Mouse (Mus musculus): ENCODE data around the gene H1foo. TPM values are rescaled to one million over a fixed set of nuclear protein-coding genes. Genes with fewer than 3 reads are reported as not detected.

H1foo gene
- polyA plus RNA-seq, 1 experiment from 2014 or later, result not detected

DNA sequence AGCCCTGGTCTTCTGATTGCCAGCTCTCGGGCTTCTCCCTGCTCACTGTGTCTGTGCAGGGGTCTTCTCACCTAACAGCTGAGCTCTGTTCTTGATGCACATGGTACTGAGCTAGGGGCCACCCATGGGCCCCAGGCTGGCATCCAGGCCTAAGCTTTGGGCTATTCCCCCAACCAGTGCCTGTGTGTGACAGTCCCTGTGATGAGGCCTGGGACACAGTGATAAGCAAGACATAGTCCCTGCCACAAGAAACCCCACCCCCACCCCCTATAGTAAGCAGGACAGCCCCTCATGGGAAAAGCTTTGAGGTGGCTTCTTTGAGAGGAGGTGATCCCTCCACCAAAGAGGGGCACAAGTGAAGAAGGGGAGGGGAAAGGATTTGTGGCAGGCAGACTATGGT, 26.1 kb upstream of the H1foo start:
- H3K27ac ChIP-seq (ENCODE audit: low read depth, low read length), result no peak overlapping the region
- WGBS, result 73% methylated on average over 1 of the region's 1 CpGs
- H3K36me3 ChIP-seq (ENCODE audit: control insufficient read depth, insufficient read depth, low read length), result no peaks in the 10 kb centered on the region
- H3K9ac ChIP-seq (ENCODE audit: low read length), result no peak overlapping the region
- ATAC-seq (ENCODE audit: low FRiP score) (no peak), DNase-seq (ENCODE audit: low spot score, missing footprints) (no peak)
- H3K9me3 ChIP-seq (ENCODE audit: control insufficient read depth, low read length), result no peaks in the 10 kb centered on the region
- no peaks in the 10 kb centered on the region for H3K4me1 ChIP-seq (ENCODE audit: control insufficient read depth, insufficient read depth, low read length)
- H3K4me3 ChIP-seq (ENCODE audit: low read depth, low read length), result no peak overlapping the region
- no peaks in the 10 kb centered on the region for H3K27me3 ChIP-seq (ENCODE audit: control insufficient read depth, insufficient read depth, low read length)
- H3K4me2 ChIP-seq, result no peak overlapping the region

DNA sequence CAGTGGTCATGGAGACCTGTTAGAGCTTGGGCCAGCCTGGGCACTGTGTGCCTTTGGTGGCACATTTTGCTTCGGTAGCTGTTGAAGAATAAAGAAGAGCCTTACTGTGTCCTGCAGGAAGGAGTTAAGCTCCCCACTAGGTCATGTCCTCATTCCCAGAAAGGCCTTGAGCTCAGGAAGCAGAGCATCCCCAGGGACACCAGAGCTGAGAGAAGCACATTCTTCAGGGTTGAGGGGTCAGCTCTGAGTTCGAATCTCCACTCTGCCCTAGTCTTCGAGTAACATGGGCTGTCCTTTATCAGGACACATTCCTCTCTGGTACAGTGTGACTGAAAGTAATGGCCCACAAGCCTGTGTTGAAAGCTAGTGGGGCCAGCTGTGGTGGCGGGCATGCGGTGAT, 24.9 kb upstream of the H1foo start:
- Histone ChIP-seq H3K36me3 (ENCODE audit: control insufficient read depth, insufficient read depth, low read length) (no peaks in the 10 kb centered on the region), H3K27me3 (ENCODE audit: control insufficient read depth, insufficient read depth, low read length) (no peaks in the 10 kb centered on the region), H3K4me3 (ENCODE audit: low read depth, low read length) (no peak overlapping the region), H3K9ac (ENCODE audit: low read length) (no peak overlapping the region), H3K4me1 (ENCODE audit: control insufficient read depth, insufficient read depth, low read length) (no peaks in the 10 kb centered on the region), H3K27ac (ENCODE audit: low read depth, low read length) (no peak overlapping the region), H3K9me3 (ENCODE audit: control insufficient read depth, low read length) (no peaks in the 10 kb centered on the region), H3K4me2 (no peak overlapping the region)
- ATAC-seq (ENCODE audit: low FRiP score), result no peak
- DNase-seq (ENCODE audit: low spot score, missing footprints), result no peak
- WGBS, result 84% methylated on average over 5 of the region's 5 CpGs

DNA sequence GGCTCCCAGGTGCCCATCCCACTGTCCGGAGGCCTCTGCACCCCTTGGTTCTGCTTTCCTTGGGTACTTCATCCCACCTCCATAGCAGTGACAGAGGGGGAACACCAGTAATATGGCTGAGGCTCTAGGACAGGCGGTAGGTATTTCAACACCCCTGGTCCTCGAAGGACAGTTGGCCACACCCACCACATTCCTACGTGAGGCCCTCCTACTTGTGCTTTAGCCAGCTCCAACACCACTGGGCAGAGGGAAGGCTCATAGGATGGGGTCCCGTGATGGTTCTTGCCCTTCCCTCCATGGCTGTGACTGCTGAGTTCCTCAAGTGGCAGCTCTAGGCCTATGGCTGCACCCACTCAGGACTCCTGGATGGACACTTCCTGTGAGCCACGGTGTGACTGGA, 19.9 kb upstream of the H1foo start:
- no peak for DNase-seq (ENCODE audit: low spot score, missing footprints)
- ATAC-seq (ENCODE audit: low FRiP score), result no peak
- 53% methylated on average over 6 of the region's 6 CpGs for WGBS
- no peak overlapping the region for H3K4me2 ChIP-seq
- H3K4me3 ChIP-seq (ENCODE audit: low read depth, low read length), result no peak overlapping the region
- no peak overlapping the region for H3K27ac ChIP-seq (ENCODE audit: low read depth, low read length)
- H3K27me3 ChIP-seq (ENCODE audit: control insufficient read depth, insufficient read depth, low read length), result no peaks in the 10 kb centered on the region
- H3K9ac ChIP-seq (ENCODE audit: low read length), result no peak overlapping the region
- no peaks in the 10 kb centered on the region for H3K4me1 ChIP-seq (ENCODE audit: control insufficient read depth, insufficient read depth, low read length)
- no peaks in the 10 kb centered on the region for H3K9me3 ChIP-seq (ENCODE audit: control insufficient read depth, low read length)
- no peaks in the 10 kb centered on the region for H3K36me3 ChIP-seq (ENCODE audit: control insufficient read depth, insufficient read depth, low read length)

DNA sequence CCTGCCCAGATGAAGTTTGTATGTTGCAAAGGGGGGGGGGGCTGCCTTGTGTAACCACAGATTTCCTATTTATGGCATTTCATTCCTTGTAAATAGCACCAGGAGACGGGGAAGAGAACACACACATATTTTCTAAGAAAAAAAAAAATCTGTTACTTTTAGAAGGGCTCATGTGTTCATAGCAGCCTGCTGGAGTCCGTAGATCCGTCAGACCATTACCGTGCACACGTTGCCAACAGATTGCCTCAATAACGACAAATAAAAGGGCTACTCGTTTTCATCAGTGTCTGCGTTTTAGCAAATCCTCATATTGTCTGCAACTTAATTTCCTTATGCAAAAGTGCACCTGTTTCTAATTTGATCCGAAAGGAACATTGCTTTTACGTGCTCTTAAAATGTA, 18.3 kb upstream of the H1foo start:
- Histone ChIP-seq H3K4me2 (no peak overlapping the region), H3K36me3 (ENCODE audit: control insufficient read depth, insufficient read depth, low read length) (no peaks in the 10 kb centered on the region), H3K9me3 (ENCODE audit: control insufficient read depth, low read length) (no peaks in the 10 kb centered on the region), H3K27ac (ENCODE audit: low read depth, low read length) (no peak overlapping the region), H3K27me3 (ENCODE audit: control insufficient read depth, insufficient read depth, low read length) (no peaks in the 10 kb centered on the region), H3K9ac (ENCODE audit: low read length) (no peak overlapping the region), H3K4me3 (ENCODE audit: low read depth, low read length) (no peak overlapping the region), H3K4me1 (ENCODE audit: control insufficient read depth, insufficient read depth, low read length) (no peaks in the 10 kb centered on the region)
- ATAC-seq (ENCODE audit: low FRiP score), result no peak
- 89% methylated on average over 10 of the region's 10 CpGs for WGBS
- DNase-seq (ENCODE audit: low spot score, missing footprints), result no peak

DNA sequence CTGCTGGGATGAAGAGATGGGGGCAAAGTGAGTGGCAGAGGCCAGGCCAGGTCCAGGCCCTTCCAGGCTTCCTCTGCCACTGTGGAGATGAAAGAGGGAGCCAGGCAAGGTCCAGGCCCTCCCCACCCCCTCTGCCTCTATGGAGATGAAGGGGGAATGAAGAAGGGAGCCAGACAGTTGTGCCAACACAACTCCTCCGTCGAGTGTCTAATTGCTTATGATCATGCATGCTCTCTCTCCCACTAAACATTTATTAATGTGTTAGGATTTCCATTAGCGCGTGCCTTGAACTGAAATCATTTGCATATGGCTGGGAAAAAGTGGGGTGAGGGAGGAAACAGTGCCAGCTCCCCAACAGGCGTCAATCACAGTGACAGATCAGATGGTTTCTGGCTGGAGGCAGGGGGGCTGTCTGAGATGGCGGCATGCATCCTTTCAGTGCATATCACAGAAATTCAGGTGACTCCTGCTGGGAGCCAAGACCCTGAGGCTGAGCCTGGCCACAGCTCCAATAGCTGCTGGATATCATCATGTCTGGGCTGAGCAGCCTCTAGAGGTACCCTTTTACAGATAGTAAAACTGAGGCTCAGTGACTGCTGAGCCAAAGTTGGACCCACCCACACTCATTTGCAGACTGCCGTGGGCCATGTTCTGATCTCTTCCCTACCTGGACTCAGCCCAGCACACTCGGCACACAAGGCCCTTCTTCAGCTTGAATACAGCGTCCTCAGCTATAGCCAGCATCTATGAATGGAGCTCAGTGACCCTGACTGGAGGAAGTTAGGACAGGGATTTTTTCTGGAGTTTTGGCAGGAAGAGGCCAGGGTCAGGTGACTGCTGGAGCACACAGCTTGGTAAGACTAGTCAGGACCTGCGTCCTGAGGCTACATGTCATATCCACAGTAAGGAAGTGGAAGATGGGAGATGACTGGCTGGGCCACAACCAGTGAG, 17.2 kb upstream of the H1foo start:
- no peaks in the 10 kb centered on the region for H3K9me3 ChIP-seq (ENCODE audit: control insufficient read depth, low read length)
- ATAC-seq (ENCODE audit: low FRiP score) (no peak), DNase-seq (ENCODE audit: low spot score, missing footprints) (no peak)
- no peaks in the 10 kb centered on the region for H3K27me3 ChIP-seq (ENCODE audit: control insufficient read depth, insufficient read depth, low read length)
- H3K36me3 ChIP-seq (ENCODE audit: control insufficient read depth, insufficient read depth, low read length), result no peaks in the 10 kb centered on the region
- H3K4me3 ChIP-seq (ENCODE audit: low read depth, low read length), result no peak overlapping the region
- H3K27ac ChIP-seq (ENCODE audit: low read depth, low read length), result no peak overlapping the region
- WGBS, result 81% methylated on average over 10 of the region's 10 CpGs
- H3K4me2 ChIP-seq, result no peak overlapping the region
- H3K4me1 ChIP-seq (ENCODE audit: control insufficient read depth, insufficient read depth, low read length), result no peaks in the 10 kb centered on the region
- H3K9ac ChIP-seq (ENCODE audit: low read length), result no peak overlapping the region

DNA sequence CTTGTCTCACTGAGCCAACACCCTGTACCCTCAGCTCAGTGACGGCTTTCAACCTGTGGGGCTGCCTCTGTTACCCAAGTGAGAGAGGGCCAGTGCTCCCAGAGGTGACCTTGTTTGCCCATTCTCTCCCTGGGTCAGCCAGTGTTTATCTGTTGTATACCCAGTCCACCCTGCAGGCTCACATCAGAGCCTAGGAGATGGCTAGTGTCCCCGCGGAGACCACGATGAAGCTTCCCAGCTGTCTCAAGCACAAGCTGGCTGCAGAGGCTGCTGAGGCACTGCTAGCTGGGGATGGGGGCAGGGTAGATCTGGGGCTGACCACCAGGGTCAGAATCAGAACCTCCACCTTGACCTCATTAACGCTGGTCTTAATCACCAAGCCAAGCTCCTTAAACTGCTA, 14.7 kb upstream of the H1foo start:
- Histone ChIP-seq H3K4me3 (ENCODE audit: low read depth, low read length) (no peak overlapping the region), H3K4me2 (no peak overlapping the region), H3K4me1 (ENCODE audit: control insufficient read depth, insufficient read depth, low read length) (no peaks in the 10 kb centered on the region), H3K27ac (ENCODE audit: low read depth, low read length) (no peak overlapping the region), H3K27me3 (ENCODE audit: control insufficient read depth, insufficient read depth, low read length) (no peaks in the 10 kb centered on the region), H3K9ac (ENCODE audit: low read length) (no peak overlapping the region), H3K9me3 (ENCODE audit: control insufficient read depth, low read length) (no peaks in the 10 kb centered on the region), H3K36me3 (ENCODE audit: control insufficient read depth, insufficient read depth, low read length) (no peaks in the 10 kb centered on the region)
- DNase-seq (ENCODE audit: low spot score, missing footprints), result no peak
- ATAC-seq (ENCODE audit: low FRiP score), result no peak
- 70% methylated on average over 5 of the region's 5 CpGs for WGBS

DNA sequence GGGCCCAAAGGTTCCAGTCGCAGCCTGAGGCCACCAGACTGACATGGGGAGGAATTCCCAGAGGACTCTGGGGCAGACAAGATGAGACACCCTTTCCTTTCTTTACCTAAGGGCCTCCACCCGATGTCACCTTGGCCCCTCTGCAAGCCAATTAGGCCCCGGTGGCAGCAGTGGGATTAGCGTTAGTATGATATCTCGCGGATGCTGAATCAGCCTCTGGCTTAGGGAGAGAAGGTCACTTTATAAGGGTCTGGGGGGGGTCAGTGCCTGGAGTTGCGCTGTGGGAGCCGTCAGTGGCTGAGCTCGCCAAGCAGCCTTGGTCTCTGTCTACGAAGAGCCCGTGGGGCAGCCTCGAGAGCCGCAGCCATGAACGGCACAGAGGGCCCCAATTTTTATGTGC, 13.1 kb upstream of the H1foo start, which contains the start of gene Rho:
Rho (plus strand) TSS at position 110 of the 400 bp plus-strand sequence.
- no peak for ATAC-seq (ENCODE audit: low FRiP score)
- H3K27me3 ChIP-seq (ENCODE audit: control insufficient read depth, insufficient read depth, low read length), result no peaks in the 10 kb centered on the region
- no peak within 1 kb of the TSS for H3K4me2 ChIP-seq
- H3K9ac ChIP-seq (ENCODE audit: low read length), result no peak within 1 kb of the TSS
- no peak within 1 kb of the TSS for H3K27ac ChIP-seq (ENCODE audit: low read depth, low read length)
- no peaks in the 10 kb centered on the region for H3K36me3 ChIP-seq (ENCODE audit: control insufficient read depth, insufficient read depth, low read length)
- H3K4me3 ChIP-seq (ENCODE audit: low read depth, low read length), result no peak within 1 kb of the TSS
- DNase-seq (ENCODE audit: low spot score, missing footprints), result no peak
- WGBS, result 89% methylated on average over 14 of the region's 14 CpGs
- no peaks in the 10 kb centered on the region for H3K4me1 ChIP-seq (ENCODE audit: control insufficient read depth, insufficient read depth, low read length)
- H3K9me3 ChIP-seq (ENCODE audit: control insufficient read depth, low read length), result no peaks in the 10 kb centered on the region

DNA sequence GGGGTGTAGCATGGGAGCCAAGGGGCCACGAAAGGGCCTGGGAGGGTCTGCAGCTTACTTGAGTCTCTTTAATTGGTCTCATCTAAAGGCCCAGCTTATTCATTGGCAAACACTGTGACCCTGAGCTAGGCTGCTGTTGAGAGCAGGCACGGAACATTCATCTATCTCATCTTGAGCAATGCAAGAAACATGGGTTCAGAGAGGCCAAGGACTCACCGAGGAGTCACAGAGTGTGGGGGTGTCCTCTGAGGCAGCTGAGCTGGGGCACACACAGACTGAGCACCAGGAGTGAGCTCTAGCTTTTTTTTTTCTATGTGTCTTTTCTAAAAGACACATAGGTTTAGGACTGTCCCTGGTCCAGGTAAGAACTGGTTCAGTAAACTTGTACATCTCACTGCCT, 12.3 kb upstream of the H1foo start:
- H3K4me3 ChIP-seq (ENCODE audit: low read depth, low read length), result no peak overlapping the region
- DNase-seq (ENCODE audit: low spot score, missing footprints), result no peak
- H3K4me2 ChIP-seq, result no peak overlapping the region
- no peak overlapping the region for H3K27ac ChIP-seq (ENCODE audit: low read depth, low read length)
- no peaks in the 10 kb centered on the region for H3K9me3 ChIP-seq (ENCODE audit: control insufficient read depth, low read length)
- ATAC-seq (ENCODE audit: low FRiP score), result no peak
- no peaks in the 10 kb centered on the region for H3K4me1 ChIP-seq (ENCODE audit: control insufficient read depth, insufficient read depth, low read length)
- no peaks in the 10 kb centered on the region for H3K27me3 ChIP-seq (ENCODE audit: control insufficient read depth, insufficient read depth, low read length)
- no peak overlapping the region for H3K9ac ChIP-seq (ENCODE audit: low read length)
- 83% methylated on average over 3 of the region's 3 CpGs for WGBS
- H3K36me3 ChIP-seq (ENCODE audit: control insufficient read depth, insufficient read depth, low read length), result no peaks in the 10 kb centered on the region

DNA sequence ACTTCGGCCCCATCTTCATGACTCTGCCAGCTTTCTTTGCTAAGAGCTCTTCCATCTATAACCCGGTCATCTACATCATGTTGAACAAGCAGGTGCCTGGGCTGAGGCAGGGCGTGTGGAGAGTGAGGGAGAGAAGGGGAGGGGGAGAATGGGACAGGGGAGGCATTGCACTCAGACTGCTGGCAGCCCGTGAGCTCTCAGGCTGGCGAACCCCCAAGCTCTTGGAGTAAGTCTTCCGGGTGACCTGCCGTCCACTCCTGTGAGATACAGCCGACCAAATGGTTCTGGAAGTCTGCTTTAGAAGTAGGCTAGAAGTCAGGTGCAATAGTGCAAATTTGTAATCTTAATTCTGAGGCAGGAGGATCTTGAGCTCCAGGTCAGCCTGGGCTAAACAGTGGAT, 9.2 kb upstream of the H1foo start:
- 90% methylated on average over 8 of the region's 8 CpGs for WGBS
- Histone ChIP-seq H3K9me3 (ENCODE audit: control insufficient read depth, low read length) (no peaks in the 10 kb centered on the region; the same call in 1 of the 2 replicates), H3K4me3 (ENCODE audit: low read depth, low read length) (no peak overlapping the region), H3K27ac (ENCODE audit: low read depth, low read length) (no peak overlapping the region), H3K4me2 (no peak overlapping the region), H3K4me1 (ENCODE audit: control insufficient read depth, insufficient read depth, low read length) (no peaks in the 10 kb centered on the region), H3K27me3 (ENCODE audit: control insufficient read depth, insufficient read depth, low read length) (no peaks in the 10 kb centered on the region), H3K36me3 (ENCODE audit: control insufficient read depth, insufficient read depth, low read length) (no peaks in the 10 kb centered on the region), H3K9ac (ENCODE audit: low read length) (no peak overlapping the region)
- no peak for DNase-seq (ENCODE audit: low spot score, missing footprints)
- ATAC-seq (ENCODE audit: low FRiP score), result no peak
